Mouse (Mus musculus) liver (tissue): ENCODE data around the gene Srxn1.
A peak's percentile ranks its signal among the peaks of the same experiment; 100 is the strongest.

ENCODE experiments used
- DNase-seq: peaks from one replicate; pipeline ENCODE4 v3.0.0-alpha.2; 2020; ENCODE audit warnings: mixed read lengths

The Srxn1 gene

DNA sequence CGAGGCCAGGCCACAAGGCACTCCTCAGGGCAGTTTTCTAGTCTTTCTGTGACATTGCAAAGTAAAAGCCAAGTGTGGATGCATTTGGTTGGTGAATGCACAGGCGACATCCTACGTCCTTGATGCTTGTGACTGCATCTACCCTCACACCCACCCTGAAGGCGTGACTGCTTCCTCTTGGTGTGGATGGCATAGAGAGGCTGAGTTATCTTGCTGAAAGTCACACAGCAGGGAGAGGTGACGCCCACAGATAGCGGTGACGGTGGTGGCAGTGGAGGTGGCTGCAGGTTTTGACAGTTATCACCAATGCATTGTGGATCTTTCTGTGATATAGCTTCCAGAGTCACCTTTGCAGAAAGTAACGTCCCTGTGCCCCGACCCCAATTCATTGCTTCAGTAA lies 17.6 kb downstream of the Srxn1 start:
- DNase-seq: peak; percentile 86

DNA sequence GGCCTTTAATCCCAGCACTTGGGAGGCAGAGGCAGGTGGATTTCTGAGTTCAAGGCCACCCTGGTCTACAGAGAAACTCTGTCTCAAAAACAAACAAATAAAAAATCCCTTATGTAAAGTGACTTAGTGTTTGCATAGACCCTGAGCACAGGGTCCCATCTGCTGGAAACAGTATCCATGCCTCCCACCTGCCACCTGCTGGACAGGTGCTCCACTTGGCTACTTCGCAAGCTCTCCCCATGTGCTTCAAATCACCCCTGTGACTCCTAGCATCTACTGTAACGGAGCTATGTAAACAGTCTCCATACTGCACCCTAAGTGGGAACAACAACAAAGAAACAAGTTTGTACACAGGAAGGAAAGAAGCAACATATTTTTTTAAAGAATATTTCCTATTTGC lies 23.3 kb downstream of the Srxn1 start:
- no peak for DNase-seq

DNA sequence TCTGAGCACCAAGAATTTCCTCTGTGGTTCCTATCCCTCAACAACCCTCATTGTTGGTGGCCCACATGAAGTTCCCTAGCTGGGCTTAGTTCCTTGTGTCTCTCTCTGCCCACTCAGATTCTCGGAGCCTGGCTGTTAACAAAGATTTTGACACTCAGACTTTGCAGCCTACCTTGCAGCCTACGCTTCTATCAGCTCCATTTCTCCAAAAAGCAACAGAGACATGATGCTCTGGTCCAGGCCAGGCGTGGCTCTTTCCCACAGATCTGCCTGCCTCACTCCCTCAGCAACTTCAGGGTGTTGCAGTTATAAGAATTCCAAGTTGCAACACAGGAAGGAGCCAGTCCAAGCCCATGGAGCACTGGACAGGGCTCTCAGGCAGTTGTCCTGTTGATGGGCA lies 24.5 kb downstream of the Srxn1 start:
- no peak for DNase-seq

DNA sequence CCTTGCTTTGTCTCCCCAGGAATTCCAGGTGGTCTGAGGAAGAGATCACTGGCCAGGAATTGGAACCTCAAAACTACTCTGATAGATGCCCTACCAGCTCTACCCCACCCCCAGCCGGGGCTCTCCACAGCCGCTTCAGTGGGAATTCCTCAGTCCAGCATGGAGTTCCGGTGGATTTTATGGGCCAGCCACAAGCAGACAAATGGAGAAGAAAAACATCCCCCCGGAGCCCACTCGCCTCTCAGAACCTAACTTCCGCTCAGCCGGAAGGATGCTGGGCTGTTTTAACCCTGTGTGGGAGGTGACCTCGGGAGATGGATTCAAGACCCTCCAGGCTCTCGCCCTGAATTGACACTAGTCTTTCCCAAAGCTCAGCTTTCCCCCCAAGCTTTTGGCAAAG lies 26.7 kb downstream of the Srxn1 start:
- no peak for DNase-seq

DNA sequence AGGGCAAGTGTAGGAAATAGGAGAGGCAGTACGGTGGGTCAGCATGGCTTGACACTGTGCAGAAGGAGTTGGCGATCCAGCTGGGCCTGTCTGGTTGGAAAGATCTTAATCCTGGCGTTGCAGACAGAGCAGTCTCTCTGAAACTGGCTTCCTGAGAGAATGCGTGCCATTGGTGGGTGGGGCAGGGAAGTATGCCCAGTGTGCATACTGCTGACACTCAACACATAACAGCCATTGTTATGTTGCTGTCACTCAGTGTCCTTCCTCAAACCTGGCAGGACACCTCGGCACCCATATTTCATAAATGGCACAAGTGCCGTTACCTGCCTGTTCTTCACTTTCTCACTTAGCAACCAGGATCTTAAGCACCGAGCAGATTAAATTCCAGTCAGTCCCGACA lies 27.4 kb downstream of the Srxn1 start:
- no peak for DNase-seq

DNA sequence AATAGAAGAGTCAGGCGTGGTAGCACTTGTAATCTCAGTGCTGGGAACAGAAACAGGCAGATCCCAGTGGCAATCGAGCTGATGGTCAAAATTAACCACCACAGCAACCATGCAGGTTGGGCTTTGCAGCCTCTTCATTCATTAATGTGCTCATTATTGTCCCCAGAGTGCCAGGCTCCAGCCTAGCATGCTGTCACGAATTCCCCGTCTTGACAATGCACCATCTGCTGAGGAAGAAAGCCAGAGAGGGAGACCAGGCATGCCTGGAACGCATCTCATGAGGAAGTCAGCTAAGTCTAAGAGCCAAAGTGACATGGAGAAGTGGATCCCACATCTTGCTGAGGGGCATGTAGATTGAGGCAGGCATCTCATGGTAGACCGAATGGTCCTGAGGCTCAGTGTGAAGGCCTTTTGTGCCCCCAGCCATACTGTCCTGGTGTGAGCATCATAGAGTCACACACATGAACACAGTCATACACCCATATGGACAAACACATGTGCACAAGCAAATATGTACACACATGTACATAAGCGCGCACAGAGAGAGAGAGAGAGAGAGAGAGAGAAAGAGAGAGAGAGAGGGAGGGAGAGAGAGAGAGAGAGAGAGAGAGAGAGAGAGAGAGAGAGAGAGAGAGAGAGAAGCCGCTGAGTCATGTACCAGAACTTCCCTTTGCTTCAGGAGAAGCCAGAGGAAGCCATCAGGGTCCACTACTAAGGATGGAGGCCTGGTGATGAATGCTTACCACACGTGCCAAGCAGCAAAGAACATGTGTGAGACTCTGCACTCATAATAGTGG lies 34.1 kb downstream of the Srxn1 start:
- DNase-seq: no peak

DNA sequence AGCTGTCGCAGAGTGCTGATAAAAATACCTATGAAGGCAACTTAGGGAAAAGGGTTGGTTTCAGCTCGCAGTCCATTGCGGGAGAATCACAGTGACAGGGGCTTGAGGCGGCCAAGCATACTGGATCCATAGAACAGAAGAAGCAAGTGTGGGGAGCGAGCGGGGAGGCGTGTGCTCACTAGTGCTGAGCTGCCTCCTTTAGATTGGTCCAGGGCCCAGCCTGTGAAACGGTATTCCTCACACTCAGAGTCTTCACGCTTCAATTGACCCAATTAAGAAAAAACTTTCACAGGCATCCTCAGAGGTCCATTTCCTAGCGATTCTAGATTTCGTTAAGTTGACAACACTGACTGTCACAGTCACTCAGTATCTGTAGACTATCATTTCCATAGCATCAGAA lies 35.6 kb downstream of the Srxn1 start:
- DNase-seq: no peak

DNA sequence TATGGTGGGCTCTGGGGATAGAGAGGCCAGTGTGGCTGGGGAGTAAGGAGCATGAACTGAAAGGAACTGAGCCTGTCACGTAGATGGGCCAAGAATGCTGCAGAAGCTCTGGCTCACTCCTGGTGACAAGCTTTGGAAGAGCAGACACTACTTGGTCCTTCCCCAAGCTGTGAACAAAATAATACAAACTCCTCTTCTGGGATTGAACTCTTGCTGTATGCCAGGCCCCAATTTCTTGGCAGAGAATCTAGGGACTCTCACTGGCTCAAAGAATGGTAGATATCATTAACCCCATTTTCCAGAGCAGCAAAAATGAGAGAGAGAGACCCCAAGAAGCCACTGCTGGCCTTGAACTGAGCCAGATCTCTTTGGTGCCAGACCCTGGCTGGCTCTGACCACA lies 36.2 kb downstream of the Srxn1 start:
- no peak for DNase-seq

DNA sequence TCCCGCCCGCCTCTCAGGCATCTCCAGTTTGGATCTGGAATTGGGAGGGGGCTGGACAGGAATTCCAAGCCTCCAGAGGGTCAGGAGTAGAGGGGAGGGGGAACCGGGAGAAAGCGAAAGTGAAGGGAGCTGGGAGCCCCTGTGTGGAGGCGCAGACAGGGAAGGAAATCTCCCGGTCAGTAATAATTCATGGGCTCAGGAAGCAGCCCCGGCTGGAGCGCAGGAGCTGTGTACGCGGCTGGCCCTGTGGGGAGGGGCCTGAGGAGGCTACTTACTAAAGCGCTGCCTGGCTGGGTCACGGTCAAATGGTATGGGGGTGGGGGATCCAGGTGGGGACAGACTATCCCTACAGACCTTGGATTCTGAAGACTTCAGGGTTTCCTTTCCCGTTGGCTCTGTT lies 36.7 kb downstream of the Srxn1 start:
- DNase-seq: peak; percentile 33

DNA sequence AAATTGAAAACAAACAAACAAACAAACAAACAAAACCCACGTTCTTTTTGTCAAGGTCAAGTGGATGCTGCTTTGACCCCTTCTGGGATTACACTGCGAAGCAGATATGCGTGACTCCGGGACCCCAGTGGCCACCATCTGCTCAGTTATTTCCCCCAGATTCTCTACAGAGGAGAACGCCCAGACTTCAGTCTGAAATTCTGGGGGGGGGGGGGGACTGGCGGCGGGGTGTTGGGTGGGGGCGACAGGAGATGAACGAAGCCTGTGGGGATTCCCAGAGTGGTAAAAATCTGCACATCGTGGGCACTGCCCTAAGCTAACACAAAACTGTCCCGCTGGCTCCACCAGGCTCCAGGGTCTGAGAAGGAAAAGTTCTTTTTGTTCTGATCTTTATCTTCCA lies 37.3 kb downstream of the Srxn1 start:
- DNase-seq: no peak

DNA sequence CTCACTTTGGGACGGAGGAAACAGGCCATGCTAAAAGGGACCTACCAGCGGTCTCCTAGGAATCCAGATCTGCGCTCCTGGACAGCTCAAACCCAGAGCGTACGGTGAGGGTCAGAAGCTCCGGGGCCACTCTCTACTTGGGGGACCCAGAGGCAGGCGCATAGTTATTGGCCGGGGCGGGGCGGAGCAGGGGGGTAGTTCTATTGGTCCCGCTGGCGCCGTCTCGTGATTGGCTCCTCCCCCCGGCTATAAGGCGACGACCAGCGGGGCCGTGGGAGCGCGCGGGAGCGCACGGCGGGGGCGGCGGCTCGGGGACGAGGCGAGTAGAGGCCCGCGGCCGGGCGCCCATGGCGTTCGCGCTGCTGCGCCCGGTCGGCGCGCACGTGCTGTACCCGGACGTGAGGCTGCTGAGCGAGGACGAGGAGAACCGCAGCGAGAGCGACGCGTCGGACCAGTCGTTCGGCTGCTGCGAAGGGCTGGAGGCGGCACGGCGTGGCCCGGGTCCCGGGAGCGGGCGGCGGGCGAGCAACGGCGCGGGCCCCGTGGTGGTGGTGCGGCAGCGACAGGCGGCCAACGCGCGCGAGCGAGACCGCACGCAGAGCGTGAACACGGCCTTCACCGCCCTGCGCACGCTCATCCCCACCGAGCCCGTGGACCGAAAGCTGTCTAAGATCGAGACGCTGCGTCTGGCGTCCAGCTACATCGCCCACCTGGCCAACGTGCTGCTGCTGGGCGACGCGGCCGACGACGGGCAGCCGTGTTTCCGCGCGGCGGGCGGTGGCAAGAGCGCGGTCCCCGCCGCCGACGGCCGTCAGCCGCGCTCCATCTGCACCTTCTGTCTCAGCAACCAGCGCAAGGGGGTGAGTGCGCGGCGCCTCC lies 38.2 kb downstream of the Srxn1 start, which contains the start of gene Tcf15:
Tcf15 (plus strand) TSS at position 283 of the 879 bp plus-strand sequence.
- DNase-seq: peak; percentile 69

DNA sequence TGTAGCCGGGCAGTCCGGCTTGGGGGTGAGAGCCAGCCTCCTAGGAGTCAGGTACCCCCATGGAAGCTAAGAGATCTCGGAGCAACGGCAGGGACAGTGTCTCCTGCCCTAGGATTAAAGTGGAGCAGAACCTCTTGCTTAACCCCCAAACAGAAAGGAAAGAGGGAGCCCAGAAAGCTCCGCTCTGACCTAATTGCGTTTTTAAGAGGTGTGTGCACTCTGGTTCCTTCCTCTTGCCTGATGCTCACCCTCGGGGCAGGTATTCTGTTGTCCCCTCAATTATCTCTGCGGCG lies 38.8 kb downstream of the Srxn1 start:
- no peak for DNase-seq

DNA sequence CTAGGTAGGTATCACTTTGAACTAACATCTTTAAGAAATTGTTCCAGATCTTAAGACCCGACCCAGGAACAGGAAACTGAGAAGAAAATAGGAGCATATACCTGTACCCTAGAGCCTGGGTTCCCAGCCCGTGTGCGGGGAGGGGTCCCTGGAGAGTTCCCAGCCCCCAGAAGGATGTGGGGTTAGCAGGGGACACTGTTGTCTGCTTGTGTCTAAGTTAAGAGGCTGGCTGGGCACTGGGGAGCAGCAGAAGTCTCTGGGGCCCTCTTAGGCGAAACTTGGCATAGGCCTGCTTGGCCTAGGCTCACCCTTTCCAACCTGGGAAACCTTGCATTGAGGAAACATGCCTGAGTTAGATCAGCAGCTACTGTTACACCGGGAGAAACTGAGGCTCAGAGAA lies 39.2 kb downstream of the Srxn1 start:
- no peak for DNase-seq

DNA sequence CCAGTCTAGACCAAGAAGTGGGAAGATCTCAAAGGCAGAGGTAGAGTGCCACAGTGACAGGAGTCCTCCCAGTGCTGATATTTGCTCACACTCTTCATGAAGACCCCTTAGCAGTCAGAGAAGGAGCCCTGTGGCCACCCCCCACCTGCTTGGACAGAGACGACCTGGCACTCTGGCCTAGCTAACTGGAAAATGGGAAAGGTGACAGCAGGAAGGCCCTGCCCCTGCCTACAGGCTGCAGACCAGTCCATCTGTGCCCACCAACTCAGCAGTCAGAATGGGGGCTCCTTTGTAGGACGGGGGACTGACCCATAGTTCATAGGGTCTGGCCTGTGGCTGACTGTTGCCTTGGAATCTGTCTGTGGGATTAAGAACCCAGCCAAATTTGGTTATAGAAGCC lies 40.4 kb downstream of the Srxn1 start:
- no peak for DNase-seq

DNA sequence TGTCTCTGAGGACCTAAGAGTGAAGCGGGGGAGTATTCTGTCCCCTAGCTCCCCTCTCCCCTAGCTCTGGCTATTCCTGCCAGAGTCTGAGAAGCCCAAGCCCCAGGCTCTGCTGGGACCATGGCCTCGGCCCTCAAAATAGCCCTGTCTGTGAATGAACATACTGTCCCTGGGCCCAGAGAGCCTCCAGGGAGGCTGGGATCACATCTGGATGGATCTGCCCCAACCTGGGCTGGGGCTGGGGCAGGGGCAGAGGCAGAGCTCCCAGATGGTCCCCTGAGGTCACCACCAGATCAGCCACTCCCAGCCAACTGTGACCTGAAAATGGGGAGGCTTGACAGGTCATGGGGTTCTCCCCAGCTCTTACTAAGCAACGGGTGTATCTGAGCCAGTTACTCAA lies 41.8 kb downstream of the Srxn1 start:
- no peak for DNase-seq

DNA sequence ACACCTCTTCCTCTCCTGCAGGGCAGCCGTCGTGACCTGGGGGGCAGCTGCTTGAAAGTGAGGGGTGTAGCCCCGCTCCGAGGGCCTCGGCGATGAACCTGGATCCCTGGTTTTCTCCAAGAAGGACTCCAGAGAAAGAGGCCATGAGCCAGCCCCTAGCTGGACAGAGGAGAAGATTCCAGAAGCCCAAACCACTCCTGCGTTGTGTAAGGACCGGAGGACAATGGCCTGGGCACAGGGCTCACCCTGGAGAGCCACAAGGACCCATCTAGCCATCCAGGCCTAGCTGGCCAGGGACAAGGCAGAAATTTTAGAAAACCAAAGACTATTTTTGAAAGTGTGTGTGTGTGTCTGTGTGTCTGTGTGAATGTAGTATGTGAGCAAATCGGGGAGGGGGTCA lies 43.4 kb downstream of the Srxn1 start:
- DNase-seq: no peak

DNA sequence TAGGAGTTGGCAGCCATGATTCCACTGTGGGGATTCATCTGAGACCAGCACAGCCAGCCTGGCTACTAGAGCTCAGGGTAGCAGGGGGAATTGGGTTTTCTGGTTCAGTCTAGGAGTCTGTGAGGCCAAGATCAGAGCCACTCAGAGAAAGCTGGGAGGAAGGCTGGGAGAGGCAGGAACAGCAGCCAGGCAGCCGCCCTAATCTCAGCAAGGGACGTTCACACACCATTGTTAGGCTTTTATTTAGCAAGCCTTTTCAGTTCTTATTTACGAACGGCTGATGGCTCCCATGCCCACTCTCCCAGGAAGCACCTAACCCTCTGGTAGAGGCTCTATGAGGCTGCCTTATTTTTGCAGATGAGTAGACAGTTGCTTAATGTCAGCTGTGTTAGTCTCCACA lies 44.6 kb downstream of the Srxn1 start:
- no peak for DNase-seq

DNA sequence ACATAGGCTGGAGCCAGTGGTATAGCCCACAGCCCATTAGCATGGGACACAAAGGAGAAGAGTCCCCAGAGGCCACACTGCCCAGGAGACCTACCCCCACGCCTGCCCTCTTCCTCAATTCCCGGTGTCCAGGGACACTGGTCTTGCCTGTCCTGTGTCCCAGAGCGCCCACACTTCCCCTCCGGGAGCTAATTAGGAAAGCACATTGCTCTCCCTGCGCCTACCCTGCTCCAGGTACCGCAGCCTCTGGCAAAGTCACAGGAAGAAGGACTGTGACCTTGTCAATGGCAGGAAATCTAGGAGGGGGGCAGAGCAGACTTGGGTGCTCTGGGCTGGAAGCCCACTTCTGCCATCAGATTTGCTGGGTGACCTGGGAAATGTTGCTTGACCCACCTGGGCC lies 45.1 kb downstream of the Srxn1 start:
- DNase-seq: no peak

DNA sequence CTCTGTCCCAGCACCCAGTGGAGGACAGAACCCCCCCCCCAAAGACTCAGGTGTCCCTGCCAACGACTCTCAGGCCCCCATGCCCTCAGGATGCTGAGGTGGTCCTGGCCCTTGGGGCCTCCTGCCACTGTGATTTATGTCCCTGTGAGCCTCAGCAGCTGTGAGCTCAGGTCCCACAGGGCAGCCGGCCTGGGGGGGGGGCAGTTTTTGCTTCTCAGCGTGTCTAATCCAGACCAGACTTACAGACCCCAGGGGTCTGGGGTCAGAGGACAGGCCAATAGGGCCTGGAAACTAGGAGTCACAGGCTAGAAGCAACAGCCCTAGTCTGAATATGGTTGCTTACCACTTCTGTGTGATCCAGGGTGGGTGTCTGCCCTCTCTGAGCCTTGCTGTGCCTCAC lies 48.0 kb downstream of the Srxn1 start:
- DNase-seq: no peak

DNA sequence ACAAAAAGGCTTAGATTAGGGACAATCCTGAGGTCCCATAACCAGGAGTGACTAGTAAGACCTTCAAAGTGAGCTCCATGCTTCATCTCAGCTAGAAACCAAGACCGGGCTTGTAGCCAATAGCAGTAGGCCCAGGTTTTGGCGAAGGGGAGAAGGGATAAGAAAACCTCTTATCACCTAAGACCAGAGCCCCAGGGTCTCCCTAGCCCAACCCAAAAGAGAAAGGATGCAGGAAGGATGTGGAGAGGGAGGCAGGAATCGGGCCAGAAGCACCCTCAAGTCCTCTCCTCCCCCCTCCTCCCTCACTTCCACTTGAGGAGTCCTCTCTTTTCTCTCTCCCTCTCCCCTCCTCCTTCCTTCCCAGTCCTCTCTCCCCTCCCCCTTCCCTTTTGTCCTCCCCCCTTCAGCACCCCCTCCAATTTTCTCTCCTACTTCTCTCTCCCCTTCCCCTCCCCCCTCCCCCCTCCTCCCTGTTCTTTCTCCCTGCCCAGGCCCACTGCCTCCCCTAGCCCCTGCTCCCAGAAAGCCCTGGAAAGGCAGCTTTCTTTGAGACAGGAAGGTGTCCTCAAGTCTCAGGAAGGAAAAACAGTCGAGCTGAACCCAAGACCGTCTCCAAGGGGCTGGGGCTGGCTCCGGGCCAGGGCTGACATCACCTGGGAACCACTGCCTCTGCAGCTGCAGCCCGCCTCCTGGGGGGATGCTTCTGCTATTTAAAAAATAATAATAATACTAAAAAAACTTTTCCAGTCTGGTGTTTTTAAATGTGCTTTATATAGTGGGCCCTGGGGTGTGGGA lies 50.3 kb downstream of the Srxn1 start:
- peak; percentile 48 for DNase-seq

DNA sequence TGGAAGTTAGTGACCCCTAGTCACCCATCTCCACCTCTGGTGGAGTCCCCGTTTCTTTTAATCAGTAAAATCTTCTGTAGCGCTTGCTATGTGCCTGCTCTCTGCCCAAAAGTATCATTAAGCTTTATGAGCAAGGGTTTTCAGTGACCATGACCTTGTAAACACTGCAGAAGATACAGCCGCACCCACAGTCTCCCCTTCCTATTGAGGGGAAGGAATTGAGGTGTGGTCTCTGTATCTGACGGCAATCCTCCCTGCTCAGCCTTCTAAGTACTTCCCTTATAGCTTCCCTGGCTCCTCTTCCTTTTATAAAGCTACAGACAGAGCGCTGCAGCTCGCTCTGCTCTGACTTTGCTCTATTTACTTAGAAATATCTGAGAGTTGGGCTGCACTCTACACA lies 51.2 kb downstream of the Srxn1 start:
- no peak for DNase-seq

DNA sequence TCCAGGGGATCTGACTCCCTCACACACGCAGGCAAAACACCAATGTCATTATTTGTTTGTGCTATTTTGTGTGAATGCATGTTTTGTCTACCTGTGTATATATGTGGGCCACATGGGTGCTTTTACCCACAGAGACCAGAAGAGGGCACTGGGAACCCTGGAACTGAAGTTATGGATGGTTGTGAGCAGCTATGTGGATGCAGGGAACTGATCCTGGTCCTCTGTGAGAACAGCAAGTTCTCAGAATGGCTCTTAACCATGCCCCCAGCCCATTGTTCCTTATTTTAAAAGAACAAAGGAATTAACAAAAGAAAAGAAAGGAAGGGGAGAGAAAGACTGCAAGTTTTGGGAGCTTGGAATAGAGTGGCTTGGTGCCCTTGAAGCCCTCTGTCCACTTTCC lies 54.2 kb downstream of the Srxn1 start:
- DNase-seq: no peak
